Mouse (Mus musculus) embryonic facial prominence, embryonic 14.5 days (tissue): ENCODE results near the gene Arhgef17. TPM values are rescaled to one million over a fixed set of nuclear protein-coding genes. Genes with fewer than 3 reads are reported as not detected.
"Not testable (repeated sequence)": the region's sequence is repeated elsewhere in the genome, so short reads cannot be mapped to it uniquely, and the experiment has no call there.

Experiments
- ATAC-seq: fragments of 200-750 bp; cut with Nextera tagmentation; 2 replicates; pipeline ENCODE4 v1.8.0; 2017; ENCODE audit warnings: low read depth, moderate number of reproducible peaks, moderate TSS enrichment
- DNase-seq: peaks from one replicate; pipeline ENCODE4 v3.0.0-alpha.2; 2015; ENCODE audit warnings: low spot score
- H3K27ac ChIP-seq: fragments of 300-500 bp; sonication (generic); replicated peaks from 2 replicates; pipeline ENCODE4 v1.5.1; 2014; ENCODE audit warnings: low read depth, mild to moderate bottlenecking, low read length, moderate library complexity
- H3K27me3 ChIP-seq: fragments of 300-500 bp; sonication (generic); replicated peaks from 2 replicates; pipeline ENCODE4 v1.6.1; 2014; ENCODE audit warnings: low read length; ENCODE audit not compliant: control insufficient read depth, insufficient read depth
- H3K36me3 ChIP-seq: fragments of 300-500 bp; sonication (generic); 2 replicates; pipeline ENCODE4 v1.6.1; 2014; ENCODE audit warnings: low read length, mixed read lengths; ENCODE audit not compliant: control insufficient read depth, insufficient read depth
- H3K4me1 ChIP-seq: fragments of 300-500 bp; sonication (generic); 2 replicates; pipeline ENCODE4 v1.6.1; 2014; ENCODE audit warnings: antibody characterized with exemption, low read length; ENCODE audit not compliant: control insufficient read depth, insufficient read depth
- H3K4me2 ChIP-seq: fragments of 300-500 bp; sonication (generic); 2 replicates; pipeline ENCODE4 v1.6.1; 2014; ENCODE audit warnings: low read depth, mild to moderate bottlenecking, low read length, moderate library complexity, mixed read lengths
- H3K4me3 ChIP-seq: fragments of 300-500 bp; sonication (generic); 2 replicates; pipeline ENCODE4 v1.5.1; 2014; ENCODE audit warnings: low read depth, mild to moderate bottlenecking, low read length
- H3K9ac ChIP-seq: fragments of 300-500 bp; sonication (generic); 2 replicates; pipeline ENCODE4 v1.6.1; 2014; ENCODE audit warnings: low read depth, mild to moderate bottlenecking, low read length, moderate library complexity, mixed read lengths
- H3K9me3 ChIP-seq: fragments of 300-500 bp; sonication (generic); 2 replicates; pipeline ENCODE4 v1.6.1; 2016; ENCODE audit warnings: low read length; ENCODE audit not compliant: control insufficient read depth
- WGBS: fragments of 180-500 bp; shearing (Covaris S2); extraction: QIAGEN DNeasy Blood & Tissue Kit; methylation state at CpG from one replicate; pipeline ENCODE4 v1.1.7; 2014; 5-methylcytosine and 5-hydroxymethylcytosine counted together
- polyA plus RNA-seq: library from polyadenylated mRNA; unstranded; fragments of >200 nt; fragmentation: Nextera tagmentation; extraction: Ambion mirVana; gene quantifications from 2 replicates; pipeline ENCODE4 v1.2.1, GENCODE M21; 2014

Arhgef17 gene
- polyA plus RNA-seq, 1 experiment from 2014 or later = 16.8 TPM

DNA sequence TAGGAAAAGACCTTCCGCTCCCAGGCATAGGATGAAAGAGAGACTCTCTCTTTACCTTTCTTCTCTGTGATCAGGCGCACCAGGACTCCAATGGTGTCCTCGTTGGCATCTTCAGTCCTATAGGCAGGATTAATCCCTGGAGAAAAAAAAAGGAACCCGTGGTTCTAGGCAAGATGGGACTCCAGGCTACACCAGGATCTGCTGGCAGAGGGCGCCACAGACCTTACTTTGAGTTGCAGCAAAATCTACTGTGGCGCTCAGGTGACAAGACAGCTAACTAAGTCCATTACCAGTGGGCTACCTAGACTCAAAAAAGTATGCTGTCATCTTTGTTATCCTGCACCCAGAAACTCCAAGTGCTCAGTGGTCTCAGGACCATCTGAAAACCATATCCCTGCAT, 83.2 kb downstream of the Arhgef17 start:
- Histone ChIP-seq H3K27ac (no peak overlapping the region), H3K36me3 (no peaks in the 10 kb centered on the region), H3K4me3 (no peak overlapping the region), H3K9me3 (no peaks in the 10 kb centered on the region), H3K4me1 (peaks cover 14% of the 10 kb centered on the region), H3K27me3 (no peaks in the 10 kb centered on the region), H3K4me2 (no peak overlapping the region), H3K9ac (no peak overlapping the region)
- WGBS = 38% methylated on average over 6 of the region's 6 CpGs
- DNase-seq (peak; percentile 73), ATAC-seq (no peak)

- Histone ChIP-seq H3K9me3 (no peaks in the 10 kb centered on the region), H3K4me3 (no peak overlapping the region), H3K27me3 (no peaks in the 10 kb centered on the region), H3K4me1 (peaks cover 8% of the 10 kb centered on the region; the same call in 1 of the 2 replicates), H3K4me2 (no peak overlapping the region), H3K27ac (no peak overlapping the region), H3K36me3 (no peaks in the 10 kb centered on the region; the same call in 1 of the 2 replicates), H3K9ac (no peak overlapping the region)
- ATAC-seq = no peak
- 92% methylated on average over 5 of the region's 6 CpGs for WGBS
- DNase-seq = no peak
These were observed 84.8 kb downstream of the Arhgef17 start for GRCm38 (mm10) chr7:100847131-100847530.

- 40% methylated on average over 7 of the region's 7 CpGs for WGBS
- not testable (repeated sequence) for ATAC-seq
These were observed 85.9 kb downstream of the Arhgef17 start for GRCm38 (mm10) chr7:100846033-100846432.

DNA sequence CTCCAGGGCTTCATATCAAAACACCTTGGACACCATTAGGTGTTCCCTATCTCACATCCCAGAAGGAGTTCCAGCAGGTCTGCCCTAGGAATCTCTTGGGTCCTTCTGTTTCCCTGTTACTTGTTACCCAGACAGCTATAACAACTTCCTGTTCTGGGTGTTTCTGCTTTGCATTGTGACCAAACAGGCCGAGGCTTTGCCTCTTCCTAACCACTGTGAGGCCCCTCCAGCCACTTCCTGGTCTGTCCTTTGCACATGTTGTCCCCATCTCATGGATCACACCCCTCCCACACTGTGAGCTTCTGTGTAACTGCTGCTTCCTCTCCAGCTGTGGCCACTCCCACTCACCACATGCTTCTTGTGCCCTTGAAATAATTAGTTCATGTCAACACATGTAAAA, 86.5 kb downstream of the Arhgef17 start:
- Histone ChIP-seq H3K4me3 (no peak overlapping the region), H3K4me2 (no peak overlapping the region), H3K9ac (no peak overlapping the region), H3K36me3 (no peaks in the 10 kb centered on the region; the same call in 1 of the 2 replicates), H3K9me3 (no peaks in the 10 kb centered on the region), H3K27ac (peak overlapping the region; percentile 8; the same call in 1 of the 2 replicates), H3K4me1 (peaks cover 4% of the 10 kb centered on the region; the same call in 1 of the 2 replicates), H3K27me3 (no peaks in the 10 kb centered on the region)
- WGBS = 9% methylated on average over 1 of the region's 1 CpGs
- ATAC-seq (peak; percentile 50; the same call in 1 of the 2 replicates), DNase-seq (peak; percentile 74)

More at GRCm38 (mm10) chr7:100846033-100846432, 85.9 kb downstream of the Arhgef17 start:
- not testable (repeated sequence) for H3K4me1 ChIP-seq, H3K9me3 ChIP-seq, H3K36me3 ChIP-seq, H3K27me3 ChIP-seq, H3K9ac ChIP-seq, H3K4me2 ChIP-seq, H3K4me3 ChIP-seq, H3K27ac ChIP-seq, DNase-seq

DNA sequence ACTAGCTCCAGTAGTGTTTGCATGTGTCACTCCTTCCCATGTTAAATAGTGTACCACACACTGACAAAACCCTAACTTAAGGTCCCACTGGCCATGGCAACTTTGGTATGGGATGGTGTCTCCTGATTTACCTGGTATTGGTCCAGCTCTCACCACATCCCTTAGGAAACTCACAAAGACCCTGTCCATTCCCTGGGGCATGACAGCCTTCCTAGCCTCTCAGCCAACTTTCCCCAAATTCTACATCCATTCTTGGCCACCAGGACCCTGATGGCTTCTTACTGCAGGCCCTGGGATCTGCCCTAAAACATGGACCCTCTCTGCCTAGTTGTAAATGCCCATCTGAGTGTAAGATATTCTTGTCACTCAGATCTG, 86.9 kb downstream of the Arhgef17 start:
- Histone ChIP-seq H3K4me1 (peaks cover 4% of the 10 kb centered on the region; the same call in 1 of the 2 replicates), H3K9ac (no peak overlapping the region), H3K36me3 (no peaks in the 10 kb centered on the region; the same call in 1 of the 2 replicates), H3K4me2 (no peak overlapping the region), H3K27me3 (no peaks in the 10 kb centered on the region), H3K27ac (peak overlapping the region; percentile 8; the same call in 1 of the 2 replicates), H3K4me3 (no peak overlapping the region), H3K9me3 (no peaks in the 10 kb centered on the region)
- DNase-seq (no peak), ATAC-seq (no peak)

DNA sequence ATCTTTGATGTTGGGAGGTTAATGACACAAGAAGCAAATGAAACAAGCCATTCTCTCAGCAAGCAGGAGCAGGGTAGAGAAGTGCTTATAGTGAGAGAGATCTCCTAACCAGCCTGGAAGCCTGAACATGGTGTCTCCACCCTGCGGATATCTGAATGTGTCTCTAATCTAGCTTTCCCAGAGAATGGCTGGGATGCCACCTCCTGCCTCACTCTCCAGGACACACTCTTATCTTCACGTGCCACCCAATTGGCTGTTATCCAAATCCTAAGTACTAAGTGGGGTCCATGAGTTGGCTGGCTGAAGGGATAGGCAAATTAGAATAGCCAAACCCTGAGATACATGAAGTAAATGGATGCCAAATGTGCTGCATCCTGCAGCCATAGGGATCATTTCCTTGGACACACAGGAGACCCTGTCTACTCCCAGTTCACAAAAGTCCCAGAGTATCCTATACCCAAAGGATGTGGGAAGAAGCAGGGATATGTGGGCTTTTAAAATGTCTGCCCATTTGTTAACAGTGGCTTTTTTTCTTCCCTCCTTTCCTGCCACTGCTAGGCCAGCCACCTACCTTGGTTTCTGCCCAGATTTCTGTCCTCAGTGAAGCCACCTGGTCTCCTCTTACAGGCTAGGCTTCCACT, 87.4 kb downstream of the Arhgef17 start:
- H3K36me3 ChIP-seq = no peaks in the 10 kb centered on the region; the same call in 1 of the 2 replicates
- DNase-seq (no peak), ATAC-seq (no peak)
- no peak overlapping the region for H3K4me2 ChIP-seq
- no peak overlapping the region for H3K9ac ChIP-seq
- no peak overlapping the region for H3K4me3 ChIP-seq
- peaks cover 4% of the 10 kb centered on the region; the same call in 1 of the 2 replicates for H3K4me1 ChIP-seq
- no peaks in the 10 kb centered on the region for H3K9me3 ChIP-seq
- H3K27ac ChIP-seq = no peak overlapping the region
- H3K27me3 ChIP-seq = no peaks in the 10 kb centered on the region
- 76% methylated on average over 2 of the region's 2 CpGs for WGBS

- 97% methylated on average over 2 of the region's 2 CpGs for WGBS
- no peaks in the 10 kb centered on the region; the same call in 1 of the 2 replicates for H3K36me3 ChIP-seq
- H3K9me3 ChIP-seq = no peaks in the 10 kb centered on the region
- no peak overlapping the region for H3K9ac ChIP-seq
- H3K4me3 ChIP-seq = no peak overlapping the region
- no peaks in the 10 kb centered on the region for H3K27me3 ChIP-seq
- H3K4me2 ChIP-seq = no peak overlapping the region
- H3K4me1 ChIP-seq = peaks cover 4% of the 10 kb centered on the region; the same call in 1 of the 2 replicates
- H3K27ac ChIP-seq = no peak overlapping the region
- no peak for ATAC-seq
- DNase-seq = no peak
These were observed 88.0 kb downstream of the Arhgef17 start for GRCm38 (mm10) chr7:100843866-100844265.

DNA sequence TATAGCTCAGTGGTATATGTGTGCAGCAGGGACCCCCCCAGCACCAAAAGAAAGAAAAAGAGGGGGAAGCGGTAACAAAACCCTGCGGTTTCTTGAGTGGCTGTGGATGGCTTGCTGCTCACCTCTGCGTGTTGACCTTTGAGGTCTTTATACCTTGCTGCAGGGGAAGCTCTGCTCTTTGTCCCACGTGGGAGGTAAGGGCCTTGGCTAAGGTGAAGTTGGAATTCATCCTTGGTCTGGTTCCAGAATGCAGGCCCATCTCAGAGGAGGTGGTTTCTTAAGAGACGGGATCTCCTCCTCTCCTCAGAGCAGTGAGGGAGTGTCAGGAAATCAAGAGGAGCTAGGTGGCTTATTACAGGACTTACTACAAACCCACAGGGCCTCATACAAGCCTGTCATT, 89.7 kb downstream of the Arhgef17 start:
- WGBS = 91% methylated on average over 5 of the region's 5 CpGs
- ATAC-seq = no peak
- Histone ChIP-seq H3K9ac (no peak overlapping the region), H3K4me2 (no peak overlapping the region), H3K9me3 (no peaks in the 10 kb centered on the region), H3K27ac (no peak overlapping the region), H3K4me3 (no peak overlapping the region), H3K4me1 (peaks cover 4% of the 10 kb centered on the region; the same call in 1 of the 2 replicates), H3K36me3 (peaks cover 6% of the 10 kb centered on the region), H3K27me3 (no peaks in the 10 kb centered on the region)
- DNase-seq = no peak

- H3K9me3 ChIP-seq = no peaks in the 10 kb centered on the region
- no peak overlapping the region for H3K4me3 ChIP-seq
- H3K27ac ChIP-seq = no peak overlapping the region
- H3K9ac ChIP-seq = no peak overlapping the region
- H3K36me3 ChIP-seq = peaks cover 12% of the 10 kb centered on the region
- H3K4me1 ChIP-seq = peaks cover 4% of the 10 kb centered on the region; the same call in 1 of the 2 replicates
- H3K27me3 ChIP-seq = no peaks in the 10 kb centered on the region
- 90% methylated on average over 6 of the region's 6 CpGs for WGBS
- ATAC-seq (no peak), DNase-seq (no peak)
- H3K4me2 ChIP-seq = no peak overlapping the region
These were observed 90.3 kb downstream of the Arhgef17 start for GRCm38 (mm10) chr7:100841608-100842007.
